Mouse (Mus musculus) intestine, postnatal 0 days (tissue): ENCODE measurements around the gene Bend5. TPM values are rescaled to one million over a fixed set of nuclear protein-coding genes. Genes with fewer than 3 reads are reported as not detected.

Experiments
- ATAC-seq: fragments of 200-750 bp; cut with Nextera tagmentation; 2 replicates; pipeline ENCODE4 v1.8.0; 2017; ENCODE audit warnings: mild to moderate bottlenecking, moderate TSS enrichment, moderate library complexity
- H3K27ac ChIP-seq: fragments of 300-500 bp; sonication (generic); 2 replicates; pipeline ENCODE4 v1.5.1; 2014; ENCODE audit warnings: mild to moderate bottlenecking, low read depth, low read length, moderate library complexity
- H3K27me3 ChIP-seq: fragments of 300-500 bp; sonication (generic); replicated peaks from 2 replicates; pipeline ENCODE4 v1.6.1; 2014; ENCODE audit warnings: low read length, mixed read lengths; ENCODE audit not compliant: control insufficient read depth, insufficient read depth
- H3K36me3 ChIP-seq: fragments of 300-500 bp; sonication (generic); 2 replicates; pipeline ENCODE4 v1.6.1; 2014; ENCODE audit warnings: mild to moderate bottlenecking, moderate library complexity; ENCODE audit not compliant: control insufficient read depth, insufficient read depth
- H3K4me1 ChIP-seq: fragments of 300-500 bp; sonication (generic); replicated peaks from 2 replicates; pipeline ENCODE4 v1.6.1; 2014; ENCODE audit warnings: antibody characterized with exemption, low read length, mixed read lengths; ENCODE audit not compliant: control insufficient read depth, insufficient read depth
- H3K4me2 ChIP-seq: fragments of 300-500 bp; sonication (generic); replicated peaks from 2 replicates; pipeline ENCODE4 v1.6.1; 2014; ENCODE audit warnings: low read depth, mild to moderate bottlenecking, moderate library complexity
- H3K4me3 ChIP-seq: fragments of 300-500 bp; sonication (generic); 2 replicates; pipeline ENCODE4 v1.5.1; 2014; ENCODE audit warnings: low read depth, low read length
- H3K9ac ChIP-seq: fragments of 300-500 bp; sonication (generic); 2 replicates; pipeline ENCODE4 v1.6.1; 2014; ENCODE audit warnings: mild to moderate bottlenecking, low read depth, low read length
- H3K9me3 ChIP-seq: fragments of 300-500 bp; sonication (generic); 2 replicates; pipeline ENCODE4 v1.6.1; 2016; ENCODE audit warnings: mixed run types; ENCODE audit not compliant: control insufficient read depth
- CTCF ChIP-seq: sonication (generic); IDR thresholded peaks from 2 replicates; pipeline ENCODE4 v1.5.1; 2016; ENCODE audit warnings: low read depth, mild to moderate bottlenecking, control low read depth, antibody characterized with exemption, moderate library complexity
- WGBS: fragments of 180-500 bp; shearing (Covaris S2); extraction: QIAGEN DNeasy Blood & Tissue Kit; methylation state at CpG from one replicate; pipeline ENCODE4 v1.1.7; 2014; 5-methylcytosine and 5-hydroxymethylcytosine counted together
- polyA plus RNA-seq: library from polyadenylated mRNA; unstranded; fragments of >200 nt; fragmentation: Nextera tagmentation; extraction: Ambion mirVana; gene quantifications from 2 replicates; pipeline ENCODE4 v1.2.1, GENCODE M21; 2015

Gene Bend5
- polyA plus RNA-seq, 1 experiment from 2014 or later, result 28.0 TPM

GRCm38 (mm10) chr4:111453275-111453674, 38.5 kb downstream of the Bend5 start:
- Histone ChIP-seq H3K27me3 (no peaks in the 10 kb centered on the region), H3K36me3 (peaks cover 26% of the 10 kb centered on the region), H3K9ac (no peak overlapping the region), H3K4me2 (no peak overlapping the region), H3K4me3 (no peak overlapping the region), H3K9me3 (no peaks in the 10 kb centered on the region), H3K27ac (no peak overlapping the region), H3K4me1 (peaks cover 2% of the 10 kb centered on the region; the same call in 1 of the 2 replicates)
- 57% methylated on average over 3 of the region's 3 CpGs for WGBS
- ATAC-seq, result no peak
- TF ChIP-seq CTCF, result no peak

GRCm38 (mm10) chr4:111455621-111456020, 40.8 kb downstream of the Bend5 start:
- Histone ChIP-seq H3K27ac (peak overlapping the region; percentile 62), H3K9ac (no peak overlapping the region), H3K9me3 (no peaks in the 10 kb centered on the region), H3K4me3 (no peak overlapping the region), H3K4me2 (no peak overlapping the region), H3K27me3 (no peaks in the 10 kb centered on the region), H3K4me1 (no peaks in the 10 kb centered on the region; the same call in 1 of the 2 replicates), H3K36me3 (peaks cover 27% of the 10 kb centered on the region)
- WGBS, result 70% methylated on average over 5 of the region's 5 CpGs
- ATAC-seq, result 0 out of 2 replicates have a peak, but pooled peaks have one; percentile 26
- TF ChIP-seq CTCF, result no peak

- Histone ChIP-seq H3K27ac (no peak overlapping the region), H3K9ac (no peak overlapping the region), H3K4me2 (no peak overlapping the region), H3K4me3 (no peak overlapping the region), H3K27me3 (no peaks in the 10 kb centered on the region), H3K36me3 (peaks cover 27% of the 10 kb centered on the region), H3K9me3 (no peaks in the 10 kb centered on the region), H3K4me1 (no peaks in the 10 kb centered on the region)
- WGBS, result 90% methylated on average over 5 of the region's 5 CpGs
- no peak for TF ChIP-seq CTCF
- ATAC-seq, result no peak
These were observed 42.8 kb downstream of the Bend5 start for GRCm38 (mm10) chr4:111457568-111457967.

GRCm38 (mm10) chr4:111467293-111467773, 52.5 kb downstream of the Bend5 start:
- Histone ChIP-seq H3K27me3 (no peaks in the 10 kb centered on the region), H3K4me2 (no peak overlapping the region), H3K36me3 (no peaks in the 10 kb centered on the region), H3K27ac (no peak overlapping the region), H3K4me3 (no peak overlapping the region), H3K9ac (no peak overlapping the region), H3K9me3 (no peaks in the 10 kb centered on the region), H3K4me1 (no peaks in the 10 kb centered on the region; the same call in 1 of the 2 replicates)
- WGBS, result 65% methylated on average over 2 of the region's 2 CpGs
- no peak for TF ChIP-seq CTCF
- no peak for ATAC-seq

- no peaks in the 10 kb centered on the region for H3K9me3 ChIP-seq
- H3K27ac ChIP-seq, result no peak overlapping the region
- TF ChIP-seq CTCF, result no peak
- no peak for ATAC-seq
- no peaks in the 10 kb centered on the region for H3K36me3 ChIP-seq
- no peak overlapping the region for H3K4me2 ChIP-seq
- H3K27me3 ChIP-seq, result no peaks in the 10 kb centered on the region
- no peaks in the 10 kb centered on the region; the same call in 1 of the 2 replicates for H3K4me1 ChIP-seq
- 82% methylated on average over 4 of the region's 4 CpGs for WGBS
- H3K9ac ChIP-seq, result no peak overlapping the region
- no peak overlapping the region for H3K4me3 ChIP-seq
These were observed 53.0 kb downstream of the Bend5 start for GRCm38 (mm10) chr4:111467796-111468195.

GRCm38 (mm10) chr4:111469847-111470246, 55.0 kb downstream of the Bend5 start:
- Histone ChIP-seq H3K36me3 (no peaks in the 10 kb centered on the region), H3K9ac (no peak overlapping the region), H3K27ac (no peak overlapping the region), H3K27me3 (no peaks in the 10 kb centered on the region), H3K4me2 (no peak overlapping the region), H3K4me1 (no peaks in the 10 kb centered on the region; the same call in 1 of the 2 replicates), H3K9me3 (no peaks in the 10 kb centered on the region), H3K4me3 (no peak overlapping the region)
- no peak for TF ChIP-seq CTCF
- 70% methylated on average over 2 of the region's 2 CpGs for WGBS
- ATAC-seq, result no peak

DNA sequence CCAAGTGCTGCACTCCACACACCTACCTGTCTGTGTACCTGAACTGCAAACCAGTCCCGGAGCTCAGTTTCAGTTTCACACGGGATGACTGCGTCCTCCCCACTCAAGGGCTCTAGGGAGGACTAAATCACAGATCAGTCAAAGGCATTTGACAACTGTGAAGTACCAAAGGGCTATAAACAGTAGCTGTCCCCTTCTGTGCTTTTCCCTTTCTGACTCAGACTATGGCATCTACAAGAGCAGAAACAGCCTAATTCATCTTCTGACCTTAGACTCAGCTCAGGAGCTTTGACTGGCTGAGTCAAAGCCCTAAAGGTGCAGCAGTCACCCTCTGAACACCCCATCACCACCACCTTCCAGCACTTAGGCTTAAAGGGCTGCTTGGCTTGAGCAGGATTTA, 56.9 kb downstream of the Bend5 start:
- Histone ChIP-seq H3K36me3 (no peaks in the 10 kb centered on the region), H3K27ac (no peak overlapping the region), H3K4me3 (no peak overlapping the region), H3K9ac (no peak overlapping the region), H3K4me2 (no peak overlapping the region), H3K4me1 (no peaks in the 10 kb centered on the region; the same call in 1 of the 2 replicates), H3K27me3 (no peaks in the 10 kb centered on the region), H3K9me3 (no peaks in the 10 kb centered on the region)
- no peak for ATAC-seq
- WGBS, result 62% methylated on average over 3 of the region's 3 CpGs
- TF ChIP-seq CTCF, result no peak
